Mouse (Mus musculus): ENCODE results near the gene Atf7. TPM values are rescaled to one million over a fixed set of nuclear protein-coding genes. Genes with fewer than 3 reads are reported as not detected.
A peak's percentile ranks its signal among the peaks of the same experiment; 100 is the strongest.

Atf7 gene
- polyA plus RNA-seq, 1 experiment, result 45.0 TPM

DNA sequence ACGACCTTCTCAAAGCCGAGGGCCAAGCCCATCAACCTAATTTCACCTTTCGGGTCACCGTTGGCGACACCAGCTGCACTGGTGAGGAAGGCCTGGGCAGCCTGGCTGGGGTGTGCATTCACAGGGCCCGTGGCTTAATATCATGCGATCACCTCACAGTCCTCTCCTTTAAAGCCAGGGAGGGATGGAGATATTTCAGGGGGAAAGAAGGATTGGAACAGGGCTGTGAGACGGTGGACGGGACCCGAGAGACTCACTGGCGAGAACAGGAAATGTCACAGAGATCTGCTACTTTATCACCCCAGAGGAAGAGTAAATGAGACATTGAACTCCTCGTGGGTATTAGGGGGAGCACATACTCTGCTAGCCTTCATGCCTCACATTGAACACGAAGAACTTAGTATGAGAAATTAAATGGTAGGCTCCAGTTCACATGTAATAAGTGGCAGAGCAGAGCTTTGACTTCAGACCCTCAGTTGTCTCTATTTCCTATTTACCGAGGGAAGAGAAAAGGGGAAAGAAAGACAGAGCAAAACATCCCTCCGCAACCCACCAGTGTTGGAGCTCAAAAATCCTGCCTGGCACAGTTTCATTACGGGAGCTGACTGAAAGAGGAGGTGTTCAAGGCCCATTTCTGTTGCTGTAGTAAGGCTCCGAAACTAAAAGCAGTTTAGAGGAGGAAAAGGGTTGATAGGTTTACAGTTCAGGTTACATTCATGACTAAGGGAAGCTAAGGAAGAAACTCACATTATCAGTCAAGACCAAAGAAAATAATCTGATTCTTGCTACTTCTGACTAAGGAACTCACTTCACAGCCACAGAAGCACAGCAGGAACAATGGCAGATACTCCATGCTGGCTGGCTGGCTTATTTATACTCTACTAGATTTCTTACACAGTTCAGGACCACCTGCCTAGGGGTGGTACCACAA, 105.8 kb downstream of the Atf7 start:
- no peak for DNase-seq (ENCODE audit: low read depth, low spot score)
- WGBS, result 27% methylated on average over 17 of the region's 17 CpGs

DNA sequence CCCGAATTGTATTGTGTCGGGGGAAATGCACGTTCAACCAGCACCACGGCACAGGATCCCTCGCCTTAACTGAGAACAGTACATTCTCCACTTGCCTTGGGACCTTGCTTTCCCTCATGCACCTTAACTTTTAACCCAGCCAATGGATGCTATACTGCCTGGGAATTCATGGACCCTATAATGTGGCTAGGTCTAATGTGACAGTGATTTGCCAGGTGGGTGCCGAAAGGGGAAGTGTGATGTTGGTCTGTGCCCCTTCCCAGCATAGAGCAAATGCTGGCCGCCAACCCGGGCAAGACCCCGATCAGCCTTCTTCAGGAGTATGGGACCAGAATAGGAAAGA, 106.4 kb downstream of the Atf7 start:
- DNase-seq (ENCODE audit: low read depth, low spot score), result no peak
- 5% methylated on average over 9 of the region's 9 CpGs for WGBS

GRCm38 (mm10) chr15:102517976-102518858, 107.0 kb downstream of the Atf7 start, which contains the start of gene Tarbp2:
Tarbp2 (plus strand) TSS chr15:102518192.
- under 1% methylated on average over 60 of the region's 60 CpGs for WGBS

GRCm38 (mm10) chr15:102517631-102517975, 107.7 kb downstream of the Atf7 start:
- no peak for DNase-seq (ENCODE audit: low read depth, low spot score)
- under 1% methylated on average over 10 of the region's 10 CpGs for WGBS

More at GRCm38 (mm10) chr15:102517976-102518858, 107.0 kb downstream of the Atf7 start, which contains the start of gene Tarbp2:
- peak; percentile 94 for DNase-seq (ENCODE audit: low read depth, low spot score)

DNA sequence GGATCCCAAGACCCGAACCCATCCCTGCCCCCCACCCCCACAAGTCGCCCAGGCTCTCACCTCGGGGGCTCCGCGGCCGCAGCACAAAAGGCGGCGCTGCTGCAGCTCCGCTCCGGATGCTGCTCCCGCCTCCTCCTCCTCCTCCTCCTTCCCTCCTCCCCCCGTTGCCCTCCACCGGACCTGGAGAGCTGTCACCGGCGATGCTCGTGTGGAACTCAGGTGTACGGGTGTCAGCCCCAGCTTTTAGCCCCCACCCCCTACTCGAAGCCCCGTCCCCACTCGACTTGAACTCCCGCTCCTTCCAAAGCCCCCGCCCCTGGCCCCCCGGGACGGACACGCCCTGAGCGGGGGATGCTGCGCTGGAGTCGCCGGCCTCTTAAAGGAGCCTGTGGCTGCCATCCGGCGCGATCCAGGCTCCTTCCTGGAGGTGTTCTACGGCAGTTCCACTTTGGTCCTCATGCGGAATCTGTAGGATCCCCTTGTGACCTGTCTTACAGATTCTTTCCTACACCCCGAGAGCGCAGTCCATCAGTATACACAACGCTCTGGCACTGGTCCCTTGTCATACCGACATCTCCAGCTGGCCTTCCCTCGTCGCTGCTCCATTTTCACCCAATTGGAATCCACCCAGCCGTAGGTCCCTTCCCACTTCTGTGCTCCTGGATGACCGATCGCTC, 108.4 kb downstream of the Atf7 start, which contains the start of gene Map3k12:
Map3k12 (minus strand) TSS at position 337 of the 677 bp plus-strand sequence.
- 1% methylated on average over 40 of the region's 43 CpGs for WGBS
- no peak for DNase-seq (ENCODE audit: low read depth, low spot score)

GRCm38 (mm10) chr15:102516293-102516692, 109.0 kb downstream of the Atf7 start:
- WGBS, result 9% methylated on average over 12 of the region's 12 CpGs
- DNase-seq (ENCODE audit: low read depth, low spot score), result no peak

GRCm38 (mm10) chr15:102515791-102516190, 109.5 kb downstream of the Atf7 start:
- WGBS, result 67% methylated on average over 4 of the region's 4 CpGs
- no peak for DNase-seq (ENCODE audit: low read depth, low spot score)

- WGBS, result 94% methylated on average over 2 of the region's 2 CpGs
- DNase-seq (ENCODE audit: low read depth, low spot score), result no peak
Observed at GRCm38 (mm10) chr15:102515261-102515660, 110.0 kb downstream of the Atf7 start.

- no peak for DNase-seq (ENCODE audit: low read depth, low spot score)
- WGBS, result 78% methylated on average over 3 of the region's 3 CpGs
Observed at GRCm38 (mm10) chr15:102513004-102513403, 112.3 kb downstream of the Atf7 start.

GRCm38 (mm10) chr15:102512471-102512870, 112.8 kb downstream of the Atf7 start:
- no peak for DNase-seq (ENCODE audit: low read depth, low spot score)

GRCm38 (mm10) chr15:102512010-102512409, 113.3 kb downstream of the Atf7 start:
- WGBS, result 54% methylated on average over 5 of the region's 5 CpGs
- no peak for DNase-seq (ENCODE audit: low read depth, low spot score)

- no peak for DNase-seq (ENCODE audit: low read depth, low spot score)
- 30% methylated on average over 6 of the region's 6 CpGs for WGBS
Observed at GRCm38 (mm10) chr15:102511285-102511833, 113.9 kb downstream of the Atf7 start.

DNA sequence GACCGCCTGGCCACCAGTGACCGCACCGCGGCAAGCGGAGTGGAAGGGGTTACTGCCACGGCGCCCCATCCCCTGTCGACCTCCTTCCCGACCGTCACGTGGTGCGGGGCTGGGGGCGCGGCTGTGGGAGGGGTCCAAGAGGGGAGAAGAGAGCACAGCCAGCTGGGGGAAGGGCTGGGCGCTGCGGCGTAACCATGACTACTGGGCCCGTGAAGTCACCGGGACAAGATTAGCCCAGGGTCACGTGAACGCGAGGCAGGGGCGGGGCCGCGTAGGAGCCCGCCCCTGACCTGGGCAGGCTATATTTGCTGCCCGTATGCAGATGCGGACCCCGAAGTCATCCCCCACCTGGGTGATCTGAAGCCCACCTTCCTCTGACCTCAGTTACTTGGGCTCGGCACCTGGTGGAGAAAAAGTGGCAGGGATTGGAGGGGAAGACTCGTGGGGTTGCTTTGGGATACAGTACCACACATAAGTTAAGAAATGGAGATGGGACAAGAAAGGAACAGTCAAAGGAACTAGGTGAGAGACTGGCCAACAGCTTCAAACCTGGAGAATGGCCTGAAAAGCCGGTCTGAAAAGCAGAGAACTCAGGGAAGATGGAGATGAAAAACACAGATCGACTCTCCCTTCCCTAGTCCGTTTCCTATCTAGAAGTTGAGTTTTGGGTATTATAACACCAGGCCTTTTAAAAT, 114.5 kb downstream of the Atf7 start:
- no peak for DNase-seq (ENCODE audit: low read depth, low spot score)
- WGBS, result 3% methylated on average over 34 of the region's 34 CpGs

DNA sequence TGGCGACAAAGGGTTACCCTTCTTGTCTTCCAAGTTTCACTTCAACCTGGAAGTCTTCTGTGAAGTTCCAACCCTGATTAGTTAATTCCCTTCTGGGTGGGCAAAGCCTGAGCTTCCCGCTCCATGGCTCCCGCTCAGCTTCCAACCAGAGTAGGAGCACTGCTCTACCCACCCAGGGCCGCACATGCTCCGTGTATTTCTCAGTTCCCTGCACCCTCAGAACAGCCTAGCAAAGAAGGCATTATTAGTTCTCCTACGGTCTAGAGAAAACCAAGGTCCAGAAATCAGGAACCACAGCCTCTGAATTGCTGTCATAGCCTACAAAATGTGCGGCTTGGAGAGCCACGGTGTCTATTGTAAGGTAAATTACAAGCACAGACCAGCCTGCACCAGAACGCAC, 115.2 kb downstream of the Atf7 start:
- 29% methylated on average over 9 of the region's 9 CpGs for WGBS
- no peak for DNase-seq (ENCODE audit: low read depth, low spot score)

- DNase-seq (ENCODE audit: low read depth, low spot score), result no peak
- 76% methylated on average over 3 of the region's 3 CpGs for WGBS
Observed at GRCm38 (mm10) chr15:102508336-102508735, 116.9 kb downstream of the Atf7 start.

- DNase-seq (ENCODE audit: low read depth, low spot score), result no peak
Observed at GRCm38 (mm10) chr15:102507561-102507960, 117.7 kb downstream of the Atf7 start.

- DNase-seq (ENCODE audit: low read depth, low spot score), result no peak
- WGBS, result 85% methylated on average over 1 of the region's 1 CpGs
Observed at GRCm38 (mm10) chr15:102506864-102507263, 118.4 kb downstream of the Atf7 start.

GRCm38 (mm10) chr15:102506464-102506830, 118.8 kb downstream of the Atf7 start:
- DNase-seq (ENCODE audit: low read depth, low spot score), result no peak
- 10% methylated on average over 2 of the region's 2 CpGs for WGBS

GRCm38 (mm10) chr15:102505770-102506463, 119.3 kb downstream of the Atf7 start:
- 68% methylated on average over 9 of the region's 9 CpGs for WGBS
- no peak for DNase-seq (ENCODE audit: low read depth, low spot score)
